Mouse (Mus musculus) lung, embryonic 16.5 days (tissue): ENCODE results near the gene Creb5. TPM values are rescaled to one million over a fixed set of nuclear protein-coding genes. Genes with fewer than 3 reads are reported as not detected.

Experiments used
- ATAC-seq: fragments of 200-750 bp; cut with Nextera tagmentation; 2 replicates; pipeline ENCODE4 v1.8.0; 2017; ENCODE audit warnings: low read depth, mild to moderate bottlenecking, moderate library complexity
- H3K27ac ChIP-seq: fragments of 300-500 bp; sonication (generic); 2 replicates; pipeline ENCODE4 v1.5.1; 2014; ENCODE audit warnings: mild to moderate bottlenecking, control low read depth, low read length
- H3K27me3 ChIP-seq: fragments of 300-500 bp; sonication (generic); 2 replicates; pipeline ENCODE4 v1.6.1; 2014; ENCODE audit warnings: low read depth, low read length, mixed read lengths; ENCODE audit not compliant: control insufficient read depth, insufficient read depth
- H3K36me3 ChIP-seq: fragments of 300-500 bp; sonication (generic); 2 replicates; pipeline ENCODE4 v1.6.1; 2014; ENCODE audit warnings: low read length; ENCODE audit not compliant: control insufficient read depth, insufficient read depth
- H3K4me1 ChIP-seq: fragments of 300-500 bp; sonication (generic); replicated peaks from 2 replicates; pipeline ENCODE4 v1.6.1; 2014; ENCODE audit warnings: low read length, mixed read lengths; ENCODE audit not compliant: control insufficient read depth, insufficient read depth
- H3K4me2 ChIP-seq: fragments of 300-500 bp; sonication (generic); 2 replicates; pipeline ENCODE4 v1.6.1; 2014; ENCODE audit warnings: low read depth, low read length, control low read depth
- H3K4me3 ChIP-seq: fragments of 300-500 bp; sonication (generic); 2 replicates; pipeline ENCODE4 v1.5.1; 2014; ENCODE audit warnings: mild to moderate bottlenecking, low read length, control low read depth
- H3K9ac ChIP-seq: fragments of 300-500 bp; sonication (generic); 2 replicates; pipeline ENCODE4 v1.6.1; 2014; ENCODE audit warnings: low read length, control low read depth
- H3K9me3 ChIP-seq: fragments of 300-500 bp; sonication (generic); 2 replicates; pipeline ENCODE4 v1.6.1; 2016; ENCODE audit warnings: low read length; ENCODE audit not compliant: control insufficient read depth
- WGBS: fragments of 180-500 bp; shearing (Covaris S2); extraction: QIAGEN DNeasy Blood & Tissue Kit; methylation state at CpG from one replicate; pipeline ENCODE4 v1.1.7; 2014; 5-methylcytosine and 5-hydroxymethylcytosine counted together
- polyA plus RNA-seq: library from polyadenylated mRNA; unstranded; fragments of >200 nt; fragmentation: Nextera tagmentation; extraction: Ambion mirVana; gene quantifications from 2 replicates; pipeline ENCODE4 v1.2.1, GENCODE M21; 2015

The Creb5 gene
- polyA plus RNA-seq, 1 experiment from 2014 or later = 5.8 TPM

DNA sequence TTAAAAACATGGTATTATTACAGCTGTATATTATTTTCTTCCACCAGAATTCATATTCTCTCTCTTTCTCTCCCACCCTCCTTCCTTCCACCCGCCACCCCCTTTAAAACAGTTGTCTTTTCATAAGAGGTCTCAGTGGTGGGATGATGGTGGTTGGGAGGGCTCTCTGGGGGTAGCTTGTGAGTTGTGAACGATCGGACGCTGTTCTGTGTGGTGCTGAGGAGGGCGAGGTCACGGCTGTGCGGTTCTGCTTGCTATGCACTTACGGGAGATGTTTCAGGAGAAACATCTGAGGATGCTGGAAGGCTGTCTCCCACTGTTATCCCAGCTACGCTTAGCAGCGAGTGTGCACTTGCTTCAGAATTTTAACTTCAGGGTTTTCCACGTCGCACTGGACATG lies 287.0 kb downstream of the Creb5 start:
- ATAC-seq = no peak
- WGBS = 33% methylated on average over 12 of the region's 12 CpGs
- Histone ChIP-seq H3K4me1 (peaks cover 14% of the 10 kb centered on the region), H3K27me3 (no peaks in the 10 kb centered on the region), H3K9me3 (no peaks in the 10 kb centered on the region), H3K9ac (peak overlapping the region; percentile 55), H3K27ac (no peak overlapping the region), H3K4me2 (peak overlapping the region; percentile 61), H3K4me3 (peak overlapping the region; percentile 50), H3K36me3 (no peaks in the 10 kb centered on the region)

DNA sequence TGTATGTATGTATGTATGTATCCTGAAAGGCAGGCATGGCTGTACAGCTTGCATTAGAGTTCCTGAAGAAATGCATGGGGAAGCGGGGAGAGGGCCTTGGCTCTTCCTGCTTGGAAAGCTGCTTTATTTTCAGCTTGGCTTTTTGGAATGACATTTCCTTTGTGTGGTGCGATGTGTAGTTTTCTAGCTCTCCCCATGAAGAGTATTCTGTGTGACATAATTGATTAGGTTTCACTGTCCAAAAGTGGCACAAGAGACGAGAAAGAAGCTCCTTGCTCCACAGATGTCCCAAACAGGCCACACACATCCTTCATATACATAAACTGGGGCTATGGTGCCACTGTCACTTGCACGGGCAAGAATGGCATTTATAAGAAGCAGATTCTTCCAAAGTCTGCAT lies 288.1 kb downstream of the Creb5 start:
- Histone ChIP-seq H3K4me1 (peaks cover 14% of the 10 kb centered on the region), H3K27me3 (no peaks in the 10 kb centered on the region), H3K27ac (no peak overlapping the region), H3K4me2 (peak overlapping the region; percentile 61; the same call in 1 of the 2 replicates), H3K9me3 (no peaks in the 10 kb centered on the region), H3K36me3 (no peaks in the 10 kb centered on the region), H3K4me3 (no peak overlapping the region), H3K9ac (no peak overlapping the region)
- 73% methylated on average over 4 of the region's 4 CpGs for WGBS
- ATAC-seq = no peak

DNA sequence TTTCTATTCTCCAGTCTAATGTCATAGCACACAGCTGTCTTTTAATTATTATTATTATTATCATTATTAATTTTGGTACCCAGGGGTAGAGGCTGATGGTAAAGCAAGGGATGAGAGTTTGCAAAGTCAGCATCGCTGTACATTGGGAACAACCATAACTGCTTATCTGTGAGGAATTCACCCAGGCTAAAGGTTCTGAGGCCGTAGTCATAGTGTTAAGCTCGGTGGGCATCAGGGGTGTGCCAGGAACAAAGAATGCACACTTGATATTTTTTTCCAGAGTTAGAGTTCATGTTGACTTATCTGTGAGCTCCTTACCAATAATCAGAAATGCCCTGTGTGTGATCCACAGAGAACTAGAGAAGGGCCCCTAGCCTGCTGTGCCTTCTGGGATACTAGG lies 288.8 kb downstream of the Creb5 start:
- Histone ChIP-seq H3K36me3 (no peaks in the 10 kb centered on the region), H3K9ac (no peak overlapping the region), H3K4me2 (no peak overlapping the region), H3K4me3 (no peak overlapping the region), H3K4me1 (peaks cover 14% of the 10 kb centered on the region), H3K27ac (no peak overlapping the region), H3K27me3 (no peaks in the 10 kb centered on the region), H3K9me3 (no peaks in the 10 kb centered on the region)
- no peak for ATAC-seq
- 92% methylated on average over 3 of the region's 3 CpGs for WGBS

DNA sequence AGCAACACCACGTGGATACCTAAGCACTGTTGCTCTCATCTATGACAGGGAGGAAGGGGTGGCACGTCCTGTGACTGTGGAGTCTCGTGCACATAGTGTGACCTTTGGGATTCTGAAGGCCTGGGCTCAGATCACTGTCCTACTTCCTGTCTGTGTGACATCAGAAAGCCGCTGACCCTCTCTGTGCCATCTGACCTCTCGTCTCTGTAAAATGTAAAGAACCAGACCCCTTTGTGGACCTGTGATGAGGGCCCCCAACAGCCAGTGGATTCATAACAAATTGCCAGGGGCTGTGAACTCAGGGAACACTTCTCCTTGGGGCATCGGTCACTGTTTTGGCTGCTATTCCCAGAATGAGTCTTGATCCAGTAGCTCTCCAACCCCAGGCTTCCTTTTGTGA lies 289.8 kb downstream of the Creb5 start:
- Histone ChIP-seq H3K9ac (no peak overlapping the region), H3K27me3 (no peaks in the 10 kb centered on the region), H3K4me1 (peaks cover 14% of the 10 kb centered on the region), H3K36me3 (no peaks in the 10 kb centered on the region), H3K4me3 (no peak overlapping the region), H3K9me3 (no peaks in the 10 kb centered on the region), H3K27ac (no peak overlapping the region), H3K4me2 (no peak overlapping the region)
- no peak for ATAC-seq
- WGBS = 84% methylated on average over 6 of the region's 6 CpGs

DNA sequence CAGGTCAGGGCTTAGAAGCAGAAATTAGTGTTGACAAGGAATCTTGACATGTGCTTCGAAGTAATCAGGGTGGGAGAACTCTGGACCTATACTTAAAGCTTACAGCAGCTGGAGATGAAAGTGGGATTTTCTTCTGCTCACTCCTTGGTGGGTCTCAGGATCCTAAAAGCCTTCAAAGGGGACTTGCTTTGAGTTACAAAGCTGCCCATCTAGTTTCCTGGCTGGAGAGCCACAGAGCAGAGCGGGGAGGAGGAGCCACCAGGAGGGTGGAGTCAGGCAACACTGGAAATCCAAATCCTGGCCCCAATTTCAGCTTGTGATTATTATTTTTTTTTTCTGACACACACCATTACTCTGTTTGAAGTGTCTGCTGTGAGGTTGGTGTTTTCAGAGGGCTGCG lies 290.7 kb downstream of the Creb5 start:
- H3K9me3 ChIP-seq = no peaks in the 10 kb centered on the region
- WGBS = 72% methylated on average over 3 of the region's 3 CpGs
- no peak overlapping the region for H3K4me2 ChIP-seq
- no peaks in the 10 kb centered on the region for H3K36me3 ChIP-seq
- peaks cover 9% of the 10 kb centered on the region for H3K4me1 ChIP-seq
- no peaks in the 10 kb centered on the region for H3K27me3 ChIP-seq
- ATAC-seq = no peak
- H3K27ac ChIP-seq = no peak overlapping the region
- no peak overlapping the region for H3K4me3 ChIP-seq
- no peak overlapping the region for H3K9ac ChIP-seq

DNA sequence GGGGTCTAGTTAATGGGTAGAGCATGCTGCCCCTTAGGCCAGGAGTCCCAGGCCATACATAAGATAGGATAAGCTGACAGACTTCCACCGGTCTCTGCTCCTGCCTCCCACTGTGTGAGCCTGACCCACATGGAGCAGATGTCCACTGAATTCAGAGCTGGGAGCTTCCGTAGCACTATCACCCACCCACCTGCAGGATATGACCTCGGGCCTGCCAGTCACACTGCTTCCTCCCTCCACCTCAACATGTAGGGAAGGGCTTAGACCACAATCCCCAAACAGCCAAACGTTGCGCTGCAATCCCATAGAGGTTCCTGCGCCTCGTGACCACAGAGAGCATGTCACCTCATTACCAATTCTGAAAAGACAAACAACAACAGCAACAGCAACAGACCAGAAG lies 293.3 kb downstream of the Creb5 start:
- H3K9ac ChIP-seq = no peak overlapping the region
- H3K27ac ChIP-seq = no peak overlapping the region
- no peak overlapping the region for H3K4me2 ChIP-seq
- H3K36me3 ChIP-seq = no peaks in the 10 kb centered on the region
- 75% methylated on average over 7 of the region's 7 CpGs for WGBS
- peaks cover 7% of the 10 kb centered on the region; the same call in 1 of the 2 replicates for H3K4me1 ChIP-seq
- no peak overlapping the region for H3K4me3 ChIP-seq
- H3K27me3 ChIP-seq = no peaks in the 10 kb centered on the region
- ATAC-seq = no peak
- H3K9me3 ChIP-seq = no peaks in the 10 kb centered on the region

DNA sequence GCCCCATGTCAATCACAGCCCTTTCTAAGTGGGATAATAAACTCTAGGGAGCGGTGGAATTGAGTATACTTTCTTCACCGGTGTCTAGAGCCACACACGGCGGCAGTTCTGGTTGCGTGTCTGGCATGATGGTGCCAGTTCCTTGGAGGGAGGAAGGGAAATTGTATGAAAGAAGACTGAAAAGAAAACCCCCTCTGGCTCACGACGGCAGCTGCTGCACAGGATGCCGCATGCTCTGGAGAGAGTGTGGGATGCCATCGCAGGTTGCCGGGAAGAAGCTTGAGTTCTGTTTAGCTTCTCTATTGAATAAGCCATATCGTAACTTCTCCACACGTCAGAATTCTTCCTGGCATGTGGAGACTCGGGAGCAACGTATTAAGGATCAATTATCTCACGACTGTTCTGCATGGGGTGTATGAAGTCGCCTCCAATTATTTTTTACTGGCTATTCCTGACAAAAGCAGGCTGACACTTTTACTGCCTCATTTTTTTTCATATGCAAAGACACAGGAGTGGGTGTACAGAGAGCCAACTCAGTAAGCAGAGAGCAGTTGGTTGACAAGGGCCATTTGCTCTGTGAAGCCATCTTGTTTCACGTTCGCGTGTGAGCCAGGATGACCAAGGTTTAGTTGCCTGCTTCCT lies 296.3 kb downstream of the Creb5 start:
- Histone ChIP-seq H3K27ac (no peak overlapping the region), H3K27me3 (no peaks in the 10 kb centered on the region), H3K4me2 (no peak overlapping the region), H3K36me3 (no peaks in the 10 kb centered on the region), H3K4me3 (no peak overlapping the region), H3K9me3 (no peaks in the 10 kb centered on the region), H3K9ac (no peak overlapping the region), H3K4me1 (peaks cover 7% of the 10 kb centered on the region; the same call in 1 of the 2 replicates)
- WGBS = 58% methylated on average over 19 of the region's 19 CpGs
- ATAC-seq = no peak

DNA sequence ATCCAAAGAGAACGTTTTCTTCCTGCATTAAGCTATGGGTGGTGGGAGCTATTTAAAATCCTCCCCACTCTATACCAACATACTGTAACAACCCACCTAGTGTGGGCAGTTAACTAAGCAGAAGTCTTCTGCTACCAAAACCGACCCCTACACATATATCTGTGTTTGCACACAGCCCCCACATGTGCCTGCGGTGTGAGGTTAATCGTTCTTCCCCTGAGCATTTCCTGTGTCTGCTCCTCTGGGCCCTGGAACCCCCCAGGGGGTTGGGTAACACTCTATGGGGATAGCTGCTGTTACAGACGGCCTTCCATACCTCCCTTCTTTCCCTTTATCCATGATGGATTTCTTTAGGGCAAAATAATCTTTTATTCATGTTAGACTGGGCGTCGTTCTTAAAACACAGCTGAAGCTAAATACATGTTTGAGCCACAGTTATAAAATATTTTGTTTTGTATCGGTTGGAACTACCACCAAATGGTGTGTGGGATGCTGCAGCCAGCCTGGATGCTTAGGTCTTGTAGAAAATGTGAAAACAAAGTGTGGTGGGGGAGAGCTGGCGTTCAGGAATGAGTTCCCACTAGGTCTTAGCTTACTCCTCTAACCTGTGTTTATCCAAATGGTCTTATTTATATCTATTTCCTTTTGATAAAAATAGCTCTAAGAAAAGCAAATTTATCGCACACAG lies 297.8 kb downstream of the Creb5 start:
- peaks cover 7% of the 10 kb centered on the region; the same call in 1 of the 2 replicates for H3K4me1 ChIP-seq
- no peaks in the 10 kb centered on the region for H3K27me3 ChIP-seq
- H3K4me2 ChIP-seq = no peak overlapping the region
- ATAC-seq = no peak
- H3K36me3 ChIP-seq = no peaks in the 10 kb centered on the region
- no peaks in the 10 kb centered on the region for H3K9me3 ChIP-seq
- H3K27ac ChIP-seq = no peak overlapping the region
- whole genome bisulfite sequencing = 47% methylated on average over 10 of the region's 10 CpGs
- no peak overlapping the region for H3K9ac ChIP-seq
- H3K4me3 ChIP-seq = no peak overlapping the region

DNA sequence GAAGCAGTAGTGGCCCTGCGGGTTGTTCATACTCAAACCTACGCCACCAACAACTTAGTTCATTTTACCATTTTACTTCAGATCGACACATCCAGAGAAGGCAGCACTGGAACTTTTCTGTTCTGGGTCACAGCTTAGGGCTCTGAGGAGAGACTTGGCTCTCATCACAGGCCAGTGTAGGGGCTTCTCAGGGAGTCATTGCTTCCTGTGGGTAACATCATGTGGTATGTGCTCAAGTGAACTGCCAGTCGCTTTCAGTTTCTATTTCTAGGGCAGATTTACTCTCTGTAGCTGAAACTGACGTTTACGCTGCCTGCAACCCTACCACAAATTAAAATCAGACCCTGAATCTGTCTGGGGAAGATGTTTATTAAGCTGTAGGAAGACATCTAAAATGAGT lies 302.7 kb downstream of the Creb5 start:
- H3K4me3 ChIP-seq = no peak overlapping the region
- no peak for ATAC-seq
- no peaks in the 10 kb centered on the region for H3K9me3 ChIP-seq
- H3K4me1 ChIP-seq = peaks cover 2% of the 10 kb centered on the region; the same call in 1 of the 2 replicates
- no peak overlapping the region for H3K4me2 ChIP-seq
- 80% methylated on average over 6 of the region's 6 CpGs for WGBS
- H3K27ac ChIP-seq = no peak overlapping the region
- no peaks in the 10 kb centered on the region for H3K36me3 ChIP-seq
- H3K27me3 ChIP-seq = no peaks in the 10 kb centered on the region
- H3K9ac ChIP-seq = no peak overlapping the region
